Mouse (Mus musculus): ENCODE results near the gene Pik3cb. TPM values are rescaled to one million over a fixed set of nuclear protein-coding genes. Genes with fewer than 3 reads are reported as not detected.

Gene Pik3cb
- total and polyA plus RNA-seq, 2 experiments from 2014 or later, result 3.8 to 5.8 TPM

- no peaks in the 10 kb centered on the region for H3K9me3 ChIP-seq (ENCODE audit: low read length)
- H3K9ac ChIP-seq (replicated peaks; ENCODE audit: low read length, poor library complexity, severe bottlenecking), result no peak overlapping the region
- no peaks in the 10 kb centered on the region for H3K27me3 ChIP-seq (ENCODE audit: insufficient read depth, low read length)
- no peak for TF ChIP-seq CTCF (IDR thresholded peaks at IDR 0.05)
- no peak overlapping the region for H3K27ac ChIP-seq (ENCODE audit: low read depth, low read length)
- no peaks in the 10 kb centered on the region for H3K36me3 ChIP-seq (ENCODE audit: insufficient read depth, low read length)
- ATAC-seq (ENCODE audit: low FRiP score) (no peak), DNase-seq (ENCODE audit: low spot score) (no peak)
- no peak overlapping the region for H3K4me2 ChIP-seq (ENCODE audit: low read depth, low read length, poor library complexity, severe bottlenecking)
- 80% methylated on average over 7 of the region's 7 CpGs for WGBS
- no peak overlapping the region for H3K4me3 ChIP-seq (ENCODE audit: low read depth, low read length)
- no peaks in the 10 kb centered on the region for H3K4me1 ChIP-seq (ENCODE audit: insufficient read depth, low read length)
Measured at GRCm38 (mm10) chr9:99144416-99144989, 4.1 kb upstream of the Pik3cb start.

DNA sequence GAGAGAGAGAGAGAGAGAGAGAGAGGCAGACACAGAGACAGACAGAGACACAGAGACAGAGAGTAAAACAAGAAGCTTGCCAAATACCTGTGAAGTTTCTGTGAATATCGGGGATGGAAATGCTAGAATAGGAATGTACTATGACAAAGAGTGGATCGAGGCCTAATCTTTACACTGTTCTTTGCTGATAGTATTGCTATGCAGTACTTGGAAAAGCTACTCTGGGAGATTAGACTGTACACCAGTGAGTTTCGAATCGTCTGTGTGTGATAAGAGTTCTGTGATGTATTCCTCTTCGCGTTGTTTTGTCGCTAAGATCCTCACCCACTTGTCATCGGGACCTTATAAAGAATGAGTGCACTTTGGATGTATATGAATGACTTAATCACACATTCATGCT is 1.2 kb upstream of the Pik3cb start:
- ATAC-seq (ENCODE audit: low FRiP score) (no peak), DNase-seq (ENCODE audit: low spot score) (no peak)
- Histone ChIP-seq H3K4me1 (ENCODE audit: insufficient read depth, low read length) (peaks cover 12% of the 10 kb centered on the region), H3K9me3 (ENCODE audit: low read length) (no peaks in the 10 kb centered on the region), H3K27me3 (ENCODE audit: insufficient read depth, low read length) (no peaks in the 10 kb centered on the region), H3K9ac (replicated peaks; ENCODE audit: low read length, poor library complexity, severe bottlenecking) (no peak overlapping the region), H3K27ac (ENCODE audit: low read depth, low read length) (no peak overlapping the region), H3K36me3 (ENCODE audit: insufficient read depth, low read length) (no peaks in the 10 kb centered on the region), H3K4me3 (ENCODE audit: low read depth, low read length) (no peak overlapping the region), H3K4me2 (ENCODE audit: low read depth, low read length, poor library complexity, severe bottlenecking) (no peak overlapping the region)
- WGBS, result 75% methylated on average over 8 of the region's 8 CpGs
- TF ChIP-seq CTCF (IDR thresholded peaks at IDR 0.05), result no peak

DNA sequence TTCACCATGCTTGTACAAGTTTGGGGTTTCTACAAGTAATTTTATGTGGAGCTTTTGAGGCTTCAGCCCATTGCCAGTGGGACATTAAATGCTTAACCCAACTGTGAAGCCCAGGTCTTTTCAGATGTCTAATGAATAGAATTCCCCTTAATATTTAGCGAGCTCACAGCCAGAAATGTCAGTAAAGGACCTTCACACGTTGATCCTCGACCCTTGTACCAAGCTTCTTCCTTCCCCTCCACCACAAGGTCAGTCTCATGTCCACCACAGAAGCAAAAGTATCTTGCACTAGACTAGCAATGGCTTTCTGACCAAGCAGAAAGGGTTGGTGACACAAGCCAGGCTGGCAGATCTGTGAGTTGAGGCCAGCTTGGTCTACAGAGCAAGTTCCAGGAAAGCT is 750 bp upstream of the Pik3cb start:
- Histone ChIP-seq H3K4me2 (ENCODE audit: low read depth, low read length, poor library complexity, severe bottlenecking) (no peak overlapping the region), H3K9ac (replicated peaks; ENCODE audit: low read length, poor library complexity, severe bottlenecking) (no peak overlapping the region), H3K27me3 (ENCODE audit: insufficient read depth, low read length) (no peaks in the 10 kb centered on the region), H3K27ac (ENCODE audit: low read depth, low read length) (no peak overlapping the region), H3K36me3 (ENCODE audit: insufficient read depth, low read length) (no peaks in the 10 kb centered on the region), H3K9me3 (ENCODE audit: low read length) (no peaks in the 10 kb centered on the region), H3K4me3 (ENCODE audit: low read depth, low read length) (no peak overlapping the region), H3K4me1 (ENCODE audit: insufficient read depth, low read length) (peaks cover 12% of the 10 kb centered on the region)
- ATAC-seq (ENCODE audit: low FRiP score), result no peak
- TF ChIP-seq CTCF (IDR thresholded peaks at IDR 0.05), result no peak
- no peak for DNase-seq (ENCODE audit: low spot score)
- WGBS, result 31% methylated on average over 3 of the region's 3 CpGs

DNA sequence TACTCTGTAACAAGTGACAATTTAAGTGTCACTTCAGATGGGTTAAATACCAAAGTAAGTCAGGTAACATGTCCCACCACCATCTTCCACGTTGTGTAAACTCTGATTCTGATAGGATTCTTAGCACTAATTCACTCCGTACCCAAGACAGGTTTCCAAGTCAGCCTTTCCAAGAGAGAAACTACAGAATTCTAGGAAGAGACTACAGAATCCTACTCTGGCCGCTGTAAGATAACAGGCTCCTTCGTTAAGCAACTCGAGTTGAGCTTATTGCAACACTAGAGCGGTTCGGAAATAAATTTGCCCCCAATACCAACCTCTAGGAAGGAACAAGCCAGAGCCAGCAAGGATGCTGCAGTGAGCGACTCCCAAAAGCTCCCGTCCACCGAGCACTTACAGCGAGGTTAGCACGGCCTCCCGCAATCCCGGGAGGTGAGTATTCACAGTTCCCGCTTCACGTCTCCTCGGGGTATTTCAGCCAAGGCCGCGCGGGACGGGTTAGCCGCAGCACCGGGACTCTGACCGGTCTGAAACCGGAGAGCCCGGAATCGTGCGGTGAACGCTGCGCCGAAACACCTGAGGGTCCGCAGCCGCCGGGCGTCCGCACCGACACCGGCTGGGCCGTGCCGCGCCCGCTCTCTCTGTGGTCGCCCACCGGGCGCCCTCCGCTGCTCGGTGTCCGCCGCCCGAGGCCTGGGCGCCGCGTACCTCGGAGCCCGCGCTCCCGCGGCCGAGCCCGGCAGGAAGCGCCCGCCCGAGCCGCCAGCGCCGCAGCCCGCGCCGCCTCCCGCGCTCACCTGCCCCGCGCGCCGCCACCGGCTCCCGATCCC is 1.0 kb downstream of the Pik3cb start:
- Histone ChIP-seq H3K9ac (replicated peaks; ENCODE audit: low read length, poor library complexity, severe bottlenecking) (peak overlapping the region; percentile 88), H3K27me3 (ENCODE audit: insufficient read depth, low read length) (no peaks in the 10 kb centered on the region), H3K36me3 (ENCODE audit: insufficient read depth, low read length) (no peaks in the 10 kb centered on the region), H3K9me3 (ENCODE audit: low read length) (no peaks in the 10 kb centered on the region), H3K27ac (ENCODE audit: low read depth, low read length) (peak overlapping the region; percentile 95), H3K4me1 (ENCODE audit: insufficient read depth, low read length) (peaks cover 12% of the 10 kb centered on the region), H3K4me2 (ENCODE audit: low read depth, low read length, poor library complexity, severe bottlenecking) (peak overlapping the region; percentile 59), H3K4me3 (ENCODE audit: low read depth, low read length) (peak overlapping the region; percentile 85)
- DNase-seq (ENCODE audit: low spot score), result peak; percentile 47
- TF ChIP-seq CTCF (IDR thresholded peaks at IDR 0.05), result no peak
- under 1% methylated on average over 44 of the region's 77 CpGs for WGBS
- peak; percentile 75 for ATAC-seq (ENCODE audit: low FRiP score)

DNA sequence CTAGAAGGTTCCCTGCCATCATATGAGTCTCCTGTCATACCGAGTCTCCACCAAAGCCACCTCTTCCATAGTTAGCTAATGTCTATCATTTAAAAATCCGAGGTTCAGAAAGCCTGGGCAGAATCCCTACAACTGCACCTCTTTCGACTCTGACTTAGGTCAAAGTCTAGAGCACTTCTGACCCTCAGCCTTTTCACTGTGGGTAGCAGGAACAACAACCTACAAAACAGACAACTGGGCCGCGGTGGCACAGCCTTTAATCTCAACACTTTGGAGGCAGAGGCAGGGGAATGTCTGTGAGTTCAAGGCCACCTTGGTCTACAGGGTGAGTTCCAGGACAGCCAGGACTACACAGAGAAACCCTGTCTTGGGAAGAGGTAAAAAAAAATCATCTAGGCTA is 3.1 kb downstream of the Pik3cb start:
- Histone ChIP-seq H3K4me1 (ENCODE audit: insufficient read depth, low read length) (peaks cover 12% of the 10 kb centered on the region), H3K9ac (replicated peaks; ENCODE audit: low read length, poor library complexity, severe bottlenecking) (no peak overlapping the region), H3K9me3 (ENCODE audit: low read length) (no peaks in the 10 kb centered on the region), H3K27ac (ENCODE audit: low read depth, low read length) (no peak overlapping the region), H3K36me3 (ENCODE audit: insufficient read depth, low read length) (no peaks in the 10 kb centered on the region), H3K27me3 (ENCODE audit: insufficient read depth, low read length) (no peaks in the 10 kb centered on the region), H3K4me3 (ENCODE audit: low read depth, low read length) (no peak overlapping the region), H3K4me2 (ENCODE audit: low read depth, low read length, poor library complexity, severe bottlenecking) (no peak overlapping the region)
- DNase-seq (ENCODE audit: low spot score) (no peak), ATAC-seq (ENCODE audit: low FRiP score) (no peak)
- TF ChIP-seq CTCF (IDR thresholded peaks at IDR 0.05), result no peak
- WGBS, result 82% methylated on average over 5 of the region's 5 CpGs

- no peak for ATAC-seq (ENCODE audit: low FRiP score)
- Histone ChIP-seq H3K4me2 (ENCODE audit: low read depth, low read length, poor library complexity, severe bottlenecking) (no peak overlapping the region), H3K9ac (replicated peaks; ENCODE audit: low read length, poor library complexity, severe bottlenecking) (no peak overlapping the region), H3K9me3 (ENCODE audit: low read length) (no peaks in the 10 kb centered on the region), H3K36me3 (ENCODE audit: insufficient read depth, low read length) (no peaks in the 10 kb centered on the region), H3K27ac (ENCODE audit: low read depth, low read length) (no peak overlapping the region), H3K4me3 (ENCODE audit: low read depth, low read length) (no peak overlapping the region), H3K4me1 (ENCODE audit: insufficient read depth, low read length) (no peaks in the 10 kb centered on the region), H3K27me3 (ENCODE audit: insufficient read depth, low read length) (no peaks in the 10 kb centered on the region)
- no peak for DNase-seq (ENCODE audit: low spot score)
- WGBS, result 17% methylated on average over 3 of the region's 3 CpGs
- no peak for TF ChIP-seq CTCF (IDR thresholded peaks at IDR 0.05)
Measured at GRCm38 (mm10) chr9:99131951-99132470, 8.4 kb downstream of the Pik3cb start.

All from midbrain, postnatal 0 days (tissue).